Mouse (Mus musculus): ENCODE data around the gene Upk1a.

DNA sequence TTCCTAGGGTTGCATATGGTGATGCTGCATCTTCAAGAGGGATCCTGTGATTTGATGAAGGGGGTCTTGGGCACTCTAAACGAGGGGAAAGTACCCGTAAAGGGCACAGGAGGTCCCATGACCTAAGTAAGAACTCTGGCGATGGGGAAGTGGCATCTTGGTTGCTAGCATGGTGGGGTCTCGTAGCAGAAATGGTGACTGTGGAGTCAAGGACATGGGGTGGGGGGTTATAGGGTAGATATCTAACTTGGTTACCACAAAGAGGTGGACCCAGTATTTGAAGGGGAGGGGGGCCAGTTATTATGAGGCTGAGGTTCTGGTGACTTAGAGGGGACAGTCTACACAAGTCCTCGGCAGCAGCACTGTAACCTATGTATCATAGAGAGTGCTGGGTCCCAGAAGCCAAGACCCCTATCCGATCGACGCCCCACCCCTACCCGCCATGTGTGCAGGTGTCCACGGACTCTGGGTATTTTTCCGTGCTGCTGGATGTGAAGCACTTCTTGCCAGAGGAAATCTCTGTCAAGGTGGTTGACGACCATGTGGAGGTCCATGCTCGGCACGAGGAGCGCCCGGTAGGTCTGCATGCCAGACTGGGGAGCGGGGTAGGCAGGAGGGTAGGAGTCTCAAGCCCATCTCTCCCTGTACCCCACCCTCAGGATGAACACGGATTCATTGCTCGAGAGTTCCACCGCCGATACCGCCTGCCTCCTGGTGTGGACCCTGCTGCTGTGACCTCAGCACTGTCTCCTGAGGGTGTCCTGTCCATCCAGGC lies 58.6 kb downstream of the Upk1a start:
- TF ChIP-seq CTCF (IDR thresholded peaks at IDR 0.05; ENCODE audit: control insufficient read depth, insufficient read depth, insufficient read length), result no peak
- no peak for TF ChIP-seq USF1 (IDR thresholded peaks at IDR 0.05; ENCODE audit: low read depth)
- no peak for TF ChIP-seq MAX (IDR thresholded peaks at IDR 0.05)
- no peak for TF ChIP-seq MYOG (IDR thresholded peaks at IDR 0.05; ENCODE audit: control insufficient read depth, extremely low read depth, insufficient read length)
